Mouse (Mus musculus) heart, postnatal 0 days (tissue): Measurements from ENCODE around the gene Edil3.

ENCODE experiments used
- CTCF ChIP-seq: IDR thresholded peaks from 2 replicates; pipeline ENCODE4 v1.5.1; 2016; ENCODE audit warnings: antibody characterized with exemption, control low read depth, low read depth
- EP300 ChIP-seq: IDR thresholded peaks from 2 replicates; pipeline ENCODE4 v1.6.1; 2016; ENCODE audit warnings: antibody characterized with exemption, low read depth

- TF ChIP-seq CTCF (no peak), EP300 (no peak)
Measured at GRCm38 (mm10) chr13:89362274-89362673, 541.0 kb downstream of the Edil3 start.
